Mouse (Mus musculus) intestine, embryonic 14.5 days (tissue): ENCODE data around the gene Bcam. TPM values are rescaled to one million over a fixed set of nuclear protein-coding genes. Genes with fewer than 3 reads are reported as not detected.

Experiments
- ATAC-seq: fragments of 200-750 bp; cut with Nextera tagmentation; replicated peaks from 2 replicates; pipeline ENCODE4 v1.8.0; 2017; ENCODE audit warnings: low read depth, moderate number of reproducible peaks, moderate TSS enrichment, moderate library complexity; ENCODE audit not compliant: low FRiP score, low TSS enrichment
- DNase-seq: peaks from one replicate; pipeline ENCODE4 v3.0.0-alpha.2; 2018; ENCODE audit warnings: low spot score
- H3K27ac ChIP-seq: fragments of 300-500 bp; sonication (generic); 2 replicates; pipeline ENCODE4 v1.5.1; 2014; ENCODE audit warnings: low read depth, mild to moderate bottlenecking, control low read depth
- H3K27me3 ChIP-seq: fragments of 300-500 bp; sonication (generic); replicated peaks from 2 replicates; pipeline ENCODE4 v1.6.1; 2014; ENCODE audit warnings: low read length, control low read depth; ENCODE audit not compliant: control insufficient read depth, insufficient read depth
- H3K36me3 ChIP-seq: fragments of 300-500 bp; sonication (generic); 2 replicates; pipeline ENCODE4 v1.6.1; 2014; ENCODE audit warnings: low read length, control low read depth; ENCODE audit not compliant: control insufficient read depth, insufficient read depth
- H3K4me1 ChIP-seq: fragments of 300-500 bp; sonication (generic); replicated peaks from 2 replicates; pipeline ENCODE4 v1.6.1; 2014; ENCODE audit warnings: low read length, control low read depth, mixed read lengths; ENCODE audit not compliant: control insufficient read depth, insufficient read depth
- H3K4me2 ChIP-seq: fragments of 300-500 bp; sonication (generic); 2 replicates; pipeline ENCODE4 v1.6.1; 2014; ENCODE audit warnings: low read length
- H3K4me3 ChIP-seq: fragments of 300-500 bp; sonication (generic); 2 replicates; pipeline ENCODE4 v1.5.1; 2014; ENCODE audit warnings: low read depth, low read length, control low read depth, mixed read lengths
- H3K9ac ChIP-seq: fragments of 300-500 bp; sonication (generic); 2 replicates; pipeline ENCODE4 v1.6.1; 2014; ENCODE audit warnings: mild to moderate bottlenecking, low read length
- H3K9me3 ChIP-seq: fragments of 300-500 bp; sonication (generic); 2 replicates; pipeline ENCODE4 v1.6.1; 2016; ENCODE audit warnings: low read length, control low read depth; ENCODE audit not compliant: control insufficient read depth
- WGBS: fragments of 180-500 bp; shearing (Covaris S2); extraction: QIAGEN DNeasy Blood & Tissue Kit; methylation state at CpG from one replicate; pipeline ENCODE4 v1.1.7; 2014; 5-methylcytosine and 5-hydroxymethylcytosine counted together
- polyA plus RNA-seq: library from polyadenylated mRNA; unstranded; fragments of >200 nt; fragmentation: Nextera tagmentation; extraction: Ambion mirVana; gene quantifications from 2 replicates; pipeline ENCODE4 v1.2.1, GENCODE M21; 2014

The Bcam gene
- polyA plus RNA-seq, 1 experiment from 2014 or later, result 89.6 TPM

- 87% methylated on average over 16 of the region's 16 CpGs for WGBS
- H3K9me3 ChIP-seq, result no peaks in the 10 kb centered on the region
- H3K27ac ChIP-seq, result no peak overlapping the region
- H3K4me1 ChIP-seq, result no peaks in the 10 kb centered on the region
- no peaks in the 10 kb centered on the region for H3K27me3 ChIP-seq
- H3K36me3 ChIP-seq, result peaks cover 74% of the 10 kb centered on the region
- H3K9ac ChIP-seq, result no peak overlapping the region
- no peak overlapping the region for H3K4me3 ChIP-seq
- H3K4me2 ChIP-seq, result no peak overlapping the region
- DNase-seq (no peak), ATAC-seq (no peak)
These were observed 34.3 kb downstream of the Bcam start for GRCm38 (mm10) chr7:19736389-19737057.

GRCm38 (mm10) chr7:19734178-19734666, 36.6 kb downstream of the Bcam start:
- peaks cover 85% of the 10 kb centered on the region for H3K36me3 ChIP-seq
- no peak overlapping the region for H3K9ac ChIP-seq
- no peak overlapping the region for H3K4me3 ChIP-seq
- H3K27me3 ChIP-seq, result no peaks in the 10 kb centered on the region
- H3K9me3 ChIP-seq, result no peaks in the 10 kb centered on the region
- DNase-seq (no peak), ATAC-seq (no peak)
- no peaks in the 10 kb centered on the region for H3K4me1 ChIP-seq
- H3K4me2 ChIP-seq, result no peak overlapping the region
- WGBS, result 87% methylated on average over 10 of the region's 10 CpGs
- H3K27ac ChIP-seq, result no peak overlapping the region

GRCm38 (mm10) chr7:19726541-19726940, 44.3 kb downstream of the Bcam start:
- Histone ChIP-seq H3K27ac (no peak overlapping the region), H3K4me3 (no peak overlapping the region), H3K36me3 (peaks cover 90% of the 10 kb centered on the region), H3K27me3 (no peaks in the 10 kb centered on the region), H3K4me1 (no peaks in the 10 kb centered on the region), H3K9me3 (peaks cover 3% of the 10 kb centered on the region; the same call in 1 of the 2 replicates), H3K4me2 (no peak overlapping the region), H3K9ac (no peak overlapping the region)
- DNase-seq, result no peak
- no peak for ATAC-seq
- 85% methylated on average over 4 of the region's 4 CpGs for WGBS

GRCm38 (mm10) chr7:19724167-19724566, 46.6 kb downstream of the Bcam start:
- Histone ChIP-seq H3K36me3 (peaks cover 81% of the 10 kb centered on the region), H3K27me3 (no peaks in the 10 kb centered on the region), H3K4me1 (no peaks in the 10 kb centered on the region), H3K4me3 (no peak overlapping the region), H3K4me2 (no peak overlapping the region), H3K9me3 (peaks cover 14% of the 10 kb centered on the region), H3K27ac (no peak overlapping the region), H3K9ac (no peak overlapping the region)
- DNase-seq (no peak), ATAC-seq (no peak)
- WGBS, result 94% methylated on average over 12 of the region's 12 CpGs

- Histone ChIP-seq H3K27me3 (no peaks in the 10 kb centered on the region), H3K9ac (no peak overlapping the region), H3K36me3 (peaks cover 77% of the 10 kb centered on the region), H3K4me1 (no peaks in the 10 kb centered on the region), H3K4me2 (no peak overlapping the region), H3K4me3 (no peak overlapping the region), H3K9me3 (peaks cover 14% of the 10 kb centered on the region), H3K27ac (no peak overlapping the region; the same call in 1 of the 2 replicates)
- DNase-seq (no peak), ATAC-seq (no peak)
- 87% methylated on average over 6 of the region's 6 CpGs for WGBS
These were observed 48.0 kb downstream of the Bcam start for GRCm38 (mm10) chr7:19722754-19723195.

GRCm38 (mm10) chr7:19719200-19719599, 51.6 kb downstream of the Bcam start:
- Histone ChIP-seq H3K36me3 (peaks cover 50% of the 10 kb centered on the region), H3K4me2 (no peak overlapping the region), H3K4me1 (peaks cover 10% of the 10 kb centered on the region), H3K9me3 (peaks cover 14% of the 10 kb centered on the region), H3K9ac (no peak overlapping the region), H3K27ac (no peak overlapping the region), H3K27me3 (no peaks in the 10 kb centered on the region), H3K4me3 (no peak overlapping the region)
- 99% methylated on average over 4 of the region's 4 CpGs for WGBS
- DNase-seq (no peak), ATAC-seq (no peak)

- Histone ChIP-seq H3K4me2 (no peak overlapping the region), H3K27ac (no peak overlapping the region), H3K4me1 (peaks cover 17% of the 10 kb centered on the region), H3K9me3 (peaks cover 14% of the 10 kb centered on the region), H3K36me3 (peaks cover 46% of the 10 kb centered on the region), H3K4me3 (no peak overlapping the region), H3K9ac (no peak overlapping the region), H3K27me3 (no peaks in the 10 kb centered on the region)
- DNase-seq (no peak), ATAC-seq (no peak)
- WGBS, result 94% methylated on average over 5 of the region's 5 CpGs
These were observed 52.4 kb downstream of the Bcam start for GRCm38 (mm10) chr7:19718297-19718952.

- 86% methylated on average over 4 of the region's 4 CpGs for WGBS
- Histone ChIP-seq H3K27ac (no peak overlapping the region), H3K4me1 (peaks cover 17% of the 10 kb centered on the region), H3K4me2 (no peak overlapping the region), H3K36me3 (peaks cover 45% of the 10 kb centered on the region), H3K9ac (no peak overlapping the region), H3K4me3 (no peak overlapping the region), H3K27me3 (no peaks in the 10 kb centered on the region), H3K9me3 (peaks cover 14% of the 10 kb centered on the region)
- DNase-seq (no peak), ATAC-seq (no peak)
These were observed 53.5 kb downstream of the Bcam start for GRCm38 (mm10) chr7:19717346-19717745.
